Mouse (Mus musculus): ENCODE data around the gene Pnrc2.

DNA sequence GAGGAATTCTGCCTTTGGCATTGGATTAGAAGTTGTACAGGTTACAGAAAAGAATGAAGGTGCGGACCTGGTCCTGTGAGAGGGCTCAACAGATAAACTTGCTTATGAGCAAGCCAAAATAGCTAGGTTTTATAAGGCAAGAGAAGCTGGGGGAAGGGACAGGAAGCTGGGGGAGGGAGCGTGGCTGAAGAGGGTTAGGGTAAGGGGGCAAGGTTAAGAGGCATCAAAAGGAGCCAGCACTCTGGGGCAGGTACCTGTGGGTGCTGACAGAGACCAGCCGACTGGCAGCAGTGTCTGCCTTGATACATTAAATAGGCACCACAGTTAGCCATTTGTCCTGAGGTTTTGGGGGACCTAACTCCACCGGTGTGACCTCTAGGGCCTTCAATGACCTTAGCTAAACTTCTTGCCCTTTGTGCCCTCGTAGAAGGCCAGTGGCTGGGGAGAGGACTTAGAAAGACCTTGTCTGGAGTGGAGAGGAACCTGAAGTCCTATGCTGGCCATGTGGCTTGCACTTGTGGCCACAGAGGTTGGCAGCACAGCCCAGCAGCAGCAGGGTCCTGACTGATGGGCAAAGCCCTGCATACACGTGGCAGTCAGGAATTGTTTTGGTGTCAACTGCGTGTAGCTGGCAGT, 10.3 kb upstream of the Pnrc2 start:
- TF ChIP-seq CTCF (IDR thresholded peaks at IDR 0.05; ENCODE audit: borderline replicate concordance, insufficient read depth, low read depth, low read length), result no peak
- no peak for TF ChIP-seq POLR2A (IDR thresholded peaks at IDR 0.05; ENCODE audit: borderline replicate concordance, insufficient read depth, low read length)
